9 mouse cellular contexts compared by ENCODE assay signal in the genomic region with DNA sequence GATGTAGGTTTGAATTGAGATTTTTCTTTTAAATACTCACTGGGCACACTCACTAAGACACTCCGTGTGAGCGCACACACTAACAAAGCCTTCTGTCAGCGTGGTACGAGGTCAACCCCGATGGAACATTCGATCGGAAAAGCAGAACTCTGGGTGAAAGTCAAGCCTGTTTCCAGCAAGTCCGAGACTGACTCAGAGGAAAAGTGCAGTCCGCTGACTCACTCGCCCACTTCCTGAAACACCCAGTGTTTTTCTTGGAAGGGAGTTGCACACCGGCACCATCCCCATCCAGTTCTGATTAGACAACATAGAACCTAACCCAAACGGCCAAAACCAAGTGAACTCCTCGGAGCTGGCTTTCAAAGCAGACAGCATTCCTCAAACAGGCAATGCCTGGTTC.
DNase-seq lines count a peak whose midpoint lies in the region; ATAC-seq and TF ChIP-seq lines count a peak whose summit lies in the region.
"Had no signal": no experiment of that assay in that cellular context is flagged by ENCODE, and none has a peak within 500 bp of the region (broad histone marks: within the 10 kb centered on the region; RNA-seq: fewer than 3 reads in every experiment).

No protein-coding gene starts in this region.

- DNase-seq in layer of hippocampus, adult 2 months (ENCODE audit: low spot score in 2 of 2), result no peak
- no peak for DNase-seq in layer of hippocampus, adult 8-10 months (ENCODE audit: low spot score in 2 of 2)
- peak; percentile 80 for DNase-seq in lung, postnatal 25 days (ENCODE audit: low spot score)
- peak; percentile 85 for DNase-seq in urinary bladder, postnatal 14 days (ENCODE audit: low spot score)
- no peak for DNase-seq in retina, embryonic 14.5 days (ENCODE audit: low spot score)

- ATAC-seq in hematopoietic stem cell, adult 5-6 weeks (replicated peaks in 1 of 2; ENCODE audit: insufficient read depth in 1 of 2, low FRiP score in 2 of 2, low TSS enrichment in 1 of 2, low read depth in 1 of 2, poor library complexity in 2 of 2, severe bottlenecking in 2 of 2), result peak; percentile 75 to 76
- no peak for ATAC-seq in forebrain, embryonic 12.5 days (ENCODE audit: low FRiP score)

- no peak; the same call in 1 of the 2 replicates for TF ChIP-seq POLR2A in embryonic fibroblast, embryonic 13.5 days (IDR thresholded peaks at IDR 0.05; ENCODE audit: low read depth, low read length)

- peak overlapping the region; percentile 32; the same call in 1 of the 2 replicates for H3K27ac ChIP-seq in layer of hippocampus, adult 2 months
- peak overlapping the region; percentile 98 for H3K27ac ChIP-seq in embryonic fibroblast, embryonic 13.5 days (ENCODE audit: insufficient read depth, low read length)
- H3K27ac ChIP-seq in forebrain, embryonic 12.5 days, result no peak overlapping the region
- H3K27ac ChIP-seq: stomach, embryonic 15.5 days had no signal

- no peak for TF ChIP-seq CTCF in layer of hippocampus, adult 2 months (conservative IDR thresholded peaks at IDR 0.05)
- TF ChIP-seq CTCF in embryonic fibroblast, embryonic 13.5 days (IDR thresholded peaks at IDR 0.05; ENCODE audit: borderline replicate concordance, insufficient read depth, low read length), result no peak

- peaks cover 25% of the 10 kb centered on the region for H3K4me1 ChIP-seq in embryonic fibroblast, embryonic 13.5 days (ENCODE audit: control insufficient read depth, insufficient read depth, low read length)
- H3K4me1 ChIP-seq in forebrain, embryonic 12.5 days, result peaks cover 10% of the 10 kb centered on the region
- H3K4me1 ChIP-seq: stomach, embryonic 15.5 days had no signal

- H3K4me2 ChIP-seq in forebrain, embryonic 12.5 days, result no peak overlapping the region
- H3K4me2 ChIP-seq: stomach, embryonic 15.5 days had no signal

- no peaks in the 10 kb centered on the region for H3K9me3 ChIP-seq in forebrain, embryonic 12.5 days
- H3K9me3 ChIP-seq: stomach, embryonic 15.5 days had no signal

- 84% methylated on average over 13 of the region's 13 CpGs for WGBS in forebrain, embryonic 12.5 days

- no peak overlapping the region for H3K9ac ChIP-seq in forebrain, embryonic 12.5 days
- H3K9ac ChIP-seq: stomach, embryonic 15.5 days had no signal

- no peaks in the 10 kb centered on the region for H3K27me3 ChIP-seq in forebrain, embryonic 12.5 days
- H3K27me3 ChIP-seq: stomach, embryonic 15.5 days had no signal

- no peaks in the 10 kb centered on the region for H3K36me3 ChIP-seq in forebrain, embryonic 12.5 days (replicated peaks)
- H3K36me3 ChIP-seq: stomach, embryonic 15.5 days had no signal

- H3K4me3 ChIP-seq in layer of hippocampus, adult 2 months, result no peak overlapping the region
- no peak overlapping the region for H3K4me3 ChIP-seq in embryonic fibroblast, embryonic 13.5 days (ENCODE audit: insufficient read depth, low read length)
- no peak overlapping the region for H3K4me3 ChIP-seq in forebrain, embryonic 12.5 days (replicated peaks)
- H3K4me3 ChIP-seq: stomach, embryonic 15.5 days had no signal

Comparison
In these comparisons a context has a peak if more than half of its experiments do, and no peak if none do; other contexts are left out.
1. DNase-seq: peak in lung, postnatal 25 days (single experiment) and urinary bladder, postnatal 14 days (single experiment); none in layer of hippocampus, adult 2 months (0 of 2), layer of hippocampus, adult 8-10 months (0 of 2) and retina, embryonic 14.5 days (single experiment).